Mouse (Mus musculus) kidney, embryonic 16.5 days (tissue): ENCODE results near the gene Nxnl2. TPM values are rescaled to one million over a fixed set of nuclear protein-coding genes. Genes with fewer than 3 reads are reported as not detected.

ENCODE experiments used
- ATAC-seq: fragments of 200-750 bp; cut with Nextera tagmentation; 2 replicates; pipeline ENCODE4 v1.8.0; 2017; ENCODE audit warnings: moderate TSS enrichment; ENCODE audit not compliant: low FRiP score, low TSS enrichment
- H3K27ac ChIP-seq: fragments of 300-500 bp; sonication (generic); 2 replicates; pipeline ENCODE4 v1.5.1; 2014; ENCODE audit warnings: low read length
- H3K27me3 ChIP-seq: fragments of 300-500 bp; sonication (generic); 2 replicates; pipeline ENCODE4 v1.6.1; 2014; ENCODE audit warnings: low read length, control low read depth, mixed read lengths; ENCODE audit not compliant: insufficient read depth
- H3K36me3 ChIP-seq: fragments of 300-500 bp; sonication (generic); 2 replicates; pipeline ENCODE4 v1.6.1; 2014; ENCODE audit warnings: low read length, control low read depth, mixed read lengths; ENCODE audit not compliant: insufficient read depth
- H3K4me1 ChIP-seq: fragments of 300-500 bp; sonication (generic); 2 replicates; pipeline ENCODE4 v1.6.1; 2014; ENCODE audit warnings: low read length, control low read depth, mixed read lengths; ENCODE audit not compliant: insufficient read depth
- H3K4me2 ChIP-seq: fragments of 300-500 bp; sonication (generic); replicated peaks from 2 replicates; pipeline ENCODE4 v1.6.1; 2014; ENCODE audit warnings: low read depth, low read length
- H3K4me3 ChIP-seq: fragments of 300-500 bp; sonication (generic); 2 replicates; pipeline ENCODE4 v1.5.1; 2014; ENCODE audit warnings: mild to moderate bottlenecking, low read length
- H3K9ac ChIP-seq: fragments of 300-500 bp; sonication (generic); replicated peaks from 2 replicates; pipeline ENCODE4 v1.6.1; 2014; ENCODE audit warnings: low read length
- H3K9me3 ChIP-seq: fragments of 300-500 bp; sonication (generic); 2 replicates; pipeline ENCODE4 v1.6.1; 2016; ENCODE audit warnings: low read length, control low read depth
- WGBS: fragments of 180-500 bp; shearing (Covaris S2); extraction: QIAGEN DNeasy Blood & Tissue Kit; methylation state at CpG from one replicate; pipeline ENCODE4 v1.1.7; 2014; 5-methylcytosine and 5-hydroxymethylcytosine counted together
- polyA plus RNA-seq: library from polyadenylated mRNA; unstranded; fragments of >200 nt; fragmentation: Nextera tagmentation; extraction: Ambion mirVana; gene quantifications from 2 replicates; pipeline ENCODE4 v1.2.1, GENCODE M21; 2015

Nxnl2 gene
- polyA plus RNA-seq, 1 experiment from 2014 or later = 1.2 TPM

DNA sequence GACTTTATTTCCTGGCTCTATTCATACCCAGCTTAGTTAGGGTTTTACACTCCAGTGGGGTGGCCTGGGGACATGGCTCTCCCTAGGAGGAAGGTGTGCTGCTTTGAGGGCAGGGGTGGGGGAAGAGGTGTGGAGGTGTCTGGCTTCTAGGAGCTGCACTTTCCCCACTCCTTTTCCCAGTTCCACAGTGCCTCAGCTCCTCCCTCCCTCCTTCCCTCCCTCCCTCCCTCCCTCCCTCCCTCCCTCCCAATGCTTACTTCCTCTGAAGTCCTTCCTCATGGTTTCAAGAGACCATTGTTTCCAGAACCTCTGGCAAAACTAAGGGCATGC is 33.2 kb upstream of the Nxnl2 start:
- no peak overlapping the region for H3K4me2 ChIP-seq
- peak; percentile 80; the same call in 1 of the 2 replicates for ATAC-seq
- no peak overlapping the region for H3K4me3 ChIP-seq
- H3K27me3 ChIP-seq = no peaks in the 10 kb centered on the region
- no peak overlapping the region for H3K9ac ChIP-seq
- peaks cover 22% of the 10 kb centered on the region for H3K36me3 ChIP-seq
- H3K27ac ChIP-seq = peak overlapping the region; percentile 66; the same call in 1 of the 2 replicates
- peaks cover 14% of the 10 kb centered on the region; the same call in 1 of the 2 replicates for H3K4me1 ChIP-seq
- H3K9me3 ChIP-seq = no peaks in the 10 kb centered on the region

DNA sequence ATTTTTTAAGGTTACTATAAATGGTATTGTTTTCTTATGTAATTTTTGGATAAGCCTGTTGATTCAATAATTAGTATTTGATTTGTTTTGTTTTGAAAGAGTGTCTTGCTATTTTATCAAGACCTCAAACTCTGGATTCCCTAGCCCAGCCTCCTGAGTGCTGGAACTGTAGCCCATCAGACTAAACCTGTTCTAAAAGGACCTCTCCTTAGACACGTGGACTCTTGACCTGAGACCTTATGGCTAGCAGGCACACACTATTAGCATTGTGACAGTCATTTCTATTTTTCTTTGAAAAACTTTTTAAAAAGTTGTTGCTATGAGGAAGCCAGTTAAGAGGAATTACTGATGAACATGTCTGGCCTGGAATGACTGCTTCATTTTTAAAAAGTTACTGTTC is 23.7 kb upstream of the Nxnl2 start:
- peaks cover 33% of the 10 kb centered on the region for H3K36me3 ChIP-seq

DNA sequence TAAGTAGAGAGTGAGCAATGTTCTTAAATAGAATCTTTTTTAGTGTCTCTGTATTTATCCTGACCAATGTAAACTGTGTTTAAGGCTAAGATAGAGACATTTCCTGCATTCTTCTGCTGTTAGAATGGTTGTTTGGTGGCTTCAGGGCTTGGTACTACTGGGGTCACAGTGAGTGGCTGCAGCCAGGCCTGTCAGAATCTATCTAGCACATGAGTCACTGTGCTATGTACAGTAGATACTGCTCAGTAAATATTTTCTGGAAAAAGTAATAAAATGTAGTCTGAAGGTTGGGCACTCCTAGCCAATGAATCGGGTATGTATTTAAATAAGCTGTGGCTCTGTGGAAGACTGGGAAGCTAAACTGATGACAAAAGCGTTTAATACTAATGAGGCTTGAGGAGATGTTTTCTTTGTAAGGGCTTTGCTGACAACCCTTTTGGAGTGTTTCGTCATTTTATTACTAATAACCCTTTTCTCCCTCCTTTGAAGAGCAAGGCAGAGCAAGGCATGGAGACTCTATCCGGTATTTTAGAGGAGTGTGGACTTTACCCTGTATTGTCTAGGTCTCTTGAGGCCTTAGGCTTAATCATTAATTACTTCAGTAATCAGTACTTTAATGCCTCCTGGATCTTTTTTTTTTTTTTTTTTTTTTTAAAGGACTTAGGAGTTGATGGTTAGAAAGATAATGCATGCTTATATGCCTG is 17.7 kb upstream of the Nxnl2 start:
- Histone ChIP-seq H3K27ac (peak overlapping the region; percentile 80), H3K27me3 (no peaks in the 10 kb centered on the region), H3K4me2 (no peak overlapping the region), H3K4me3 (no peak overlapping the region), H3K4me1 (0 out of 2 replicates have a peak, but pooled peaks cover 3% of the 10 kb centered on the region), H3K9me3 (no peaks in the 10 kb centered on the region), H3K9ac (no peak overlapping the region), H3K36me3 (peaks cover 35% of the 10 kb centered on the region)
- ATAC-seq = peak; percentile 78
- 67% methylated on average over 4 of the region's 4 CpGs for WGBS

More for the DNA sequence above, 23.7 kb upstream of the Nxnl2 start:
- H3K4me3 ChIP-seq = no peak overlapping the region
- H3K4me2 ChIP-seq = no peak overlapping the region
- no peak for ATAC-seq
- H3K9me3 ChIP-seq = no peaks in the 10 kb centered on the region
- no peak overlapping the region for H3K9ac ChIP-seq
- H3K27ac ChIP-seq = no peak overlapping the region
- WGBS = 63% methylated on average over 1 of the region's 1 CpGs
- no peaks in the 10 kb centered on the region for H3K4me1 ChIP-seq
- no peaks in the 10 kb centered on the region for H3K27me3 ChIP-seq

DNA sequence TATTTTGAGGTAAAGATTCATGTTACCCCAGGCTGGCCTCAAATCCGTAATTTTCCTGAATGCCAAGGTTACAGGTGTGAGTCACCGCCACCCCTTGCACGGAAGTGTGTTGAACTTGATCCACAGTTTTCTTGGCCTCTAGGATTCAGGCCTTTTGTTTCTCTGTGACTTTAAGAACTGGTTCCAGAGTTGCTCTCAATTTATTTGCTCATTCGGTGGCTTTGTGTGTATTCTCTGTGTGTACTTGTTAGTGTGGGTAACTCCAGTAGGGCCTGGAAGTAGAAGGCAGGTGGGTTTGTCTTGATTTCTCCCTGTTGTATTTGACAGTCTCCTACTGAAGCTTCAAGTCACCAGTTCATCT is 17.2 kb upstream of the Nxnl2 start:
- WGBS = 67% methylated on average over 4 of the region's 4 CpGs
- H3K36me3 ChIP-seq = peaks cover 38% of the 10 kb centered on the region
- H3K27ac ChIP-seq = peak overlapping the region; percentile 62
- no peak overlapping the region for H3K9ac ChIP-seq
- no peaks in the 10 kb centered on the region for H3K27me3 ChIP-seq
- H3K4me2 ChIP-seq = no peak overlapping the region
- H3K4me1 ChIP-seq = 0 out of 2 replicates have a peak, but pooled peaks cover 3% of the 10 kb centered on the region
- no peak overlapping the region for H3K4me3 ChIP-seq
- no peak for ATAC-seq
- H3K9me3 ChIP-seq = no peaks in the 10 kb centered on the region

DNA sequence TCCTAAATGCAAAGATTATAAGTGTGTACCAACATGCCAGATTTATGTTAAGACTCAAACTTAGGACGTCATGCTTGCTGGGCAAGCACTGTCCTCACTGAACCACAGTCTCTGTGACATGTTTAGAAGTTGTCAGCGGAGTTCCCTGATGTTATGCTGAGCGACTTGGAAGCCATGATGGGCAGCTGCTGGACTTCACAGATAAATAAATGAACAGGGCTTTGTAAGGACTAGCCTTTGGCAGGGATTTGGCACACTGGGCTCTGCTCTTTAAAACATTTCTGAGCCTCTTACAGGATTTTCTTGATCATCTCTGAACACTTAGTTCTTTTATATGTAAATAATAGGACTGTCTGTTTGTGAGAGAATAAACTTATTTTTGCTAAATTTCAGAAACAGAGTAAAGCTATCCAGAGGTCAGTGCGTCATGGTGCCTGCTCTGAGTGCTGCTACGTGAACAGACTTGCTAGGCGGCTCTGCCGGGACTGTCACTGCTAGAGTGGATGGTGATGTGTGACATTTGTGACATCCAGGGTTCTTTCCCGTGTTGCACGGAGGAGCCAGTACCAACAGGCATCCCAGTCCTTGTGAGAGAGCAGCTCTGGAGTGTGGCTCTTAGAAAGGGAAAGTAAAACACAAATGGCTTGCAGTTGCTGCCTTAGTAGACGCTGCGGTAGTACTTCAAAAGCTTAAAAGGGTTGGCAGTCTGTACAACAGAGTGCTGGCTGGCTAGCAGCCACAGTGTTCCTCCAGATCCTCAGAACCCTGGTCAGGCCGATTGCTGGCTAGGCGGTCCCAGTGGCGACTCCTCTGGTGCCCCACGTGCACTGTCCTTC is 15.4 kb upstream of the Nxnl2 start:
- H3K4me1 ChIP-seq = 0 out of 2 replicates have a peak, but pooled peaks cover 3% of the 10 kb centered on the region
- no peak for ATAC-seq
- H3K27me3 ChIP-seq = no peaks in the 10 kb centered on the region
- 92% methylated on average over 15 of the region's 15 CpGs for WGBS
- no peak overlapping the region for H3K27ac ChIP-seq
- H3K36me3 ChIP-seq = peaks cover 36% of the 10 kb centered on the region
- no peak overlapping the region for H3K9ac ChIP-seq
- no peak overlapping the region for H3K4me3 ChIP-seq
- H3K9me3 ChIP-seq = no peaks in the 10 kb centered on the region
- no peak overlapping the region for H3K4me2 ChIP-seq

DNA sequence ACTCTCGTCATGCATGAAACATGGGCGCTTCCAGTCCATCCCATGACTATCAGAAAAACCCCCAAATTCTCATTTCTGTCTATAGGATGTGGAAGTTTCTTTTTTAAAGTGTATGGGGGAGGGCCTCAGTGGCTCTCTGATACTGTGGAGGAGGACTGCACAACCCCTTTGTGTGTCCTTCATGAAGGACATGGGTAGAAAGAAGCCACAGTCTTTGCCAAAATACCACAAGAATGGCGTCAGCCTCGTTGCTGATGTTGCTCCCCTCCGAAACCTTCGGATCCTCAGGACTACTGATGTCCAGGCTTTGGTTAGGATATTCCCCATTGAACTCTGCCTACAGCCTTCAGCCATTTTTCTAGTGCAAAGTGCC is 14.8 kb upstream of the Nxnl2 start:
- Histone ChIP-seq H3K4me1 (0 out of 2 replicates have a peak, but pooled peaks cover 3% of the 10 kb centered on the region), H3K36me3 (peaks cover 34% of the 10 kb centered on the region), H3K27ac (no peak overlapping the region), H3K9ac (no peak overlapping the region), H3K4me3 (no peak overlapping the region), H3K9me3 (no peaks in the 10 kb centered on the region), H3K27me3 (no peaks in the 10 kb centered on the region), H3K4me2 (no peak overlapping the region)
- WGBS = 99% methylated on average over 6 of the region's 6 CpGs
- ATAC-seq = no peak

DNA sequence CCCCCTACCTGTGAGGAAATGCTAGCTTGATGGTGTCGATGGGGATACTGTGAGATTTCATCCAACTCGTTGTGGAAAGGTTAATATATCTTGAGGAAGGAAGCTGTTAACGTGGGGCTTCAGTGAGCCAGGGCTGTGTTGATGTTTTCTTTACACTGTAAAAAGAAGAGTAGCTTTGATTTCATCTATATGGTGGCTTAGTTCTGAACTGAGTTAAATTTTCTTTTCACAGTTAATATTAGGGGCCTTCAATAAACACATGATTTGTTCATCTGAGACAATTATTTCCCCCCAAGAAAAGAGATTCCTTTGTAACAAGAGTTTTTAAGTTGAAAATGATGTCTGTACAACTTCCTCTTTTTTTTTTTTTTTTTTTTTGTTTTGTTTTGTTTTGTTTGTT is 13.5 kb upstream of the Nxnl2 start:
- Histone ChIP-seq H3K9ac (no peak overlapping the region), H3K27me3 (no peaks in the 10 kb centered on the region), H3K9me3 (no peaks in the 10 kb centered on the region), H3K4me1 (peaks cover 11% of the 10 kb centered on the region; the same call in 1 of the 2 replicates), H3K4me2 (no peak overlapping the region), H3K36me3 (peaks cover 34% of the 10 kb centered on the region), H3K4me3 (no peak overlapping the region), H3K27ac (no peak overlapping the region)
- 39% methylated on average over 3 of the region's 3 CpGs for WGBS
- ATAC-seq = no peak

DNA sequence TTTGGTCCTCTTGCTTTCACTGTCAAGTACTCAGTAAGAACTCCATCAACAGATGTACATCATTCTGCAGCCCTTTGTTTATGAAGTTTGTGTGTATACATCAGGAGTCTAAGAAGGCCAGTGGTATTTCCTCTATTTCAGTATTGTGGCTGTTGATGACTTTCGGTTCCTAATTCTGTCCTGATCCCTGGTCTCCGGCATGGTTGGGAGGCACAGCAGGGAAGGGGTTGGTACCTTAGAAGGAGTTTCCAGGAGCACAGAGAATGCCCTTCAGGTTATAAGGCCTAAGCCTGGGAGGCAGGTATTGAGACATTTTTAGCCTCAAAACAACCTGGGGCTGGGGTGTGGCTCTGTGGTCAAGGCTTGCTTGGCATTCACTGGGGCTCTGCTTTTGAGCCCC is 9.2 kb upstream of the Nxnl2 start:
- Histone ChIP-seq H3K9me3 (no peaks in the 10 kb centered on the region), H3K4me2 (no peak overlapping the region), H3K4me3 (no peak overlapping the region), H3K27ac (peak overlapping the region; percentile 39; the same call in 1 of the 2 replicates), H3K36me3 (peaks cover 8% of the 10 kb centered on the region), H3K9ac (no peak overlapping the region), H3K4me1 (peaks cover 10% of the 10 kb centered on the region; the same call in 1 of the 2 replicates), H3K27me3 (no peaks in the 10 kb centered on the region)
- 88% methylated on average over 2 of the region's 2 CpGs for WGBS
- no peak for ATAC-seq

DNA sequence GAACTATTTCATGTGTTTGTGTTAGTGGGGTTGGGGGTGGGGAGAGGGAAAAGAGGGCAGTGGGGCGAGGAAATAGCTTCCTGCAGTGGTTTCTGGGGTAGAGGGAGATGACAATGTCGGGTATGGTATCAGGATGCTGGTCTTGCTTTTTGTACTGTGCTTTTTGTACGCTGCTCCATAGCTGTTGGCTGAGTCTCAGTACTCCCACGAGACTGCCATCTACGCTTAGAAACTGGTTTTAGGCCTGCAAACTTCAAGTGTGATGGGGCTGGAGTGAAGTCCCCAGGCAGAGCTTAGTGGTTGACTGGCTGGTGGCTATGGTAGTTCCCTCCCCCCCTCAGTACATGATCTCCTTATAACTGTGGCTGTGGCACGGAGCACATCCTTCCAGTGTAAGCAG is 8.6 kb upstream of the Nxnl2 start:
- Histone ChIP-seq H3K4me3 (no peak overlapping the region), H3K27ac (no peak overlapping the region), H3K4me1 (peaks cover 10% of the 10 kb centered on the region; the same call in 1 of the 2 replicates), H3K4me2 (no peak overlapping the region), H3K9ac (no peak overlapping the region), H3K27me3 (no peaks in the 10 kb centered on the region), H3K9me3 (no peaks in the 10 kb centered on the region), H3K36me3 (peaks cover 8% of the 10 kb centered on the region)
- no peak for ATAC-seq
- WGBS = 59% methylated on average over 6 of the region's 6 CpGs

DNA sequence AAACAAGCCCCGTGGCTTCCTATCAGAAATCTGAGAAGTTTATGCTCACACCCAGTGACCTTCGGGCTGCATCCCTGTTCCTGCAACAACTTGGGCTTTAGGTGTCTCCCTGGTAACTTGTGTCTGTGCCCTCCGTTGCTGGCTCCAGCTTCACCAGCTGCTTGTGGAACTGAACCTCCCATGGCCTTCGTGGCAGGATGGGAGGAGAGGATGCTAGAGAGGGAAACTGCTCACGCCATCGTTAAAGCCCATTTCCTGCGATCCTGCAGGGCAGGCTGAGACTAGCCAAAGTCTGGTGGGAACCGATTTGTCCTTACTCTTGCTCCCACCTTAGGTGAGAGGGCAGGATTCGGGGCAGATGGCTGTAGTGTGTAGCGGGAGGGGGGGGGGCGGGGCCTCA is 4.1 kb upstream of the Nxnl2 start:
- Histone ChIP-seq H3K36me3 (no peaks in the 10 kb centered on the region), H3K4me2 (no peak overlapping the region), H3K27ac (no peak overlapping the region), H3K27me3 (0 out of 2 replicates have a peak, but pooled peaks cover 3% of the 10 kb centered on the region), H3K4me1 (peaks cover 17% of the 10 kb centered on the region; the same call in 1 of the 2 replicates), H3K9me3 (no peaks in the 10 kb centered on the region), H3K9ac (no peak overlapping the region), H3K4me3 (no peak overlapping the region)
- 48% methylated on average over 11 of the region's 11 CpGs for WGBS
- ATAC-seq = no peak
